Mouse (Mus musculus) fat pad, adult 2 months (tissue): ENCODE data around the gene Hes3.

Experiments
- DNase-seq: peaks from one replicate; pipeline ENCODE4 v3.0.0-alpha.2; 2011; ENCODE audit warnings: low read depth, low spot score; ENCODE audit errors: extremely low read depth

Hes3 gene

DNA sequence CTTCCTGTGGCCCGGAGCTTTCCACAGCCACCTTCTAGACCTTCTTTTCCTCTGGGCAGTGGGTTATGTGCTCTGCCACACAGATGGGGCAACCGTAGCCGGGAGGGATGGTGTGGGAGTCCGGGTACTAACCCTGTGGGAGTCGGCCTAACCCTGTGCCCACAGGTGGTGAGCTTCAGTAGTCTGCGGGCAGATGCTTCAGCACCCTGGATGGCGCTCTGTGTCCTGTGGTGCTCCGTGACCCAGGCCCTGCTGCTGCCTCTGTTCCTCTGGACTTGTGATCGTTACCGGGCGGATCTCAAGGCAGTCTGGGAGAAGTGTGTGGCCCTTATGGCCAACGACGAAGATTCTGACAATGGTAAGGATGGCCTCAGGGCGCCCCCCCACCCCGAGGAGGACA, 9.9 kb downstream of the Hes3 start:
- DNase-seq, result no peak

DNA sequence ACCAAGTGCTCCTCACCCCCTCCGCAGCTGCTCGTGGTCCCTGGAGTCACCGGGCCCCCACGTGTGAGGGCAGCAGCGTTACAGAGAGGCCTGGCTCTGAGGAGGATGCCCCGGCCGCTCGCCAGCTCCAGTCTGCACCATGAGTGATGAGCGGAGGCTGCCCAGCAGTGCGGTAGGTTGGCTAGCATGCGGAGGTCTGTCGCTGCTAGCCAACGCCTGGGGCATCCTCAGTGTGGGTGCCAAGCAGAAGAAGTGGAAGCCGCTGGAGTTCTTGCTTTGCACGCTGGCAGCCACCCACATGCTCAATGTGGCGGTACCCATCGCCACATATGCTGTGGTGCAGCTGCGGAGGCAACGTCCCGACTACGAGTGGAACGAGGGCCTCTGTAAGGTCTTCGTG, 12.5 kb downstream of the Hes3 start:
- DNase-seq, result no peak

DNA sequence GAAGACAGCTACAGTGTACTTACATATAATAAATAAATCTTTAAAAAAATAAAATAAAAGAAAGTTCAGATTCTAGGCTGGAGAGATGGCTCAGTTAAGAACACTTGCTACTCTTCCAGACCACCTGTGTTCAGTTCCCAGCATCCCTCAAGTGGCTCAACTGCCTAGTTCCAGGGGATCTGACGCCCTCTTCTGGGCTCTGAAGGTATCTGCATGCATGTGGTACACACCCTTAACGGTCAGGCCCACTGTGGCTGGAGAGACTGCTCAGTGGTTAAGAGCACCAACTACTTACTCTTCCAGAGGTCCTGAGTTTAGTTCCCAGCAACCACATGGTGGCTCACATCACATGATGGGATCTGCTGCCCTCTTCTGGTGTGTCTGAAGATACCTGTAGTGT, 13.5 kb downstream of the Hes3 start:
- no peak for DNase-seq

DNA sequence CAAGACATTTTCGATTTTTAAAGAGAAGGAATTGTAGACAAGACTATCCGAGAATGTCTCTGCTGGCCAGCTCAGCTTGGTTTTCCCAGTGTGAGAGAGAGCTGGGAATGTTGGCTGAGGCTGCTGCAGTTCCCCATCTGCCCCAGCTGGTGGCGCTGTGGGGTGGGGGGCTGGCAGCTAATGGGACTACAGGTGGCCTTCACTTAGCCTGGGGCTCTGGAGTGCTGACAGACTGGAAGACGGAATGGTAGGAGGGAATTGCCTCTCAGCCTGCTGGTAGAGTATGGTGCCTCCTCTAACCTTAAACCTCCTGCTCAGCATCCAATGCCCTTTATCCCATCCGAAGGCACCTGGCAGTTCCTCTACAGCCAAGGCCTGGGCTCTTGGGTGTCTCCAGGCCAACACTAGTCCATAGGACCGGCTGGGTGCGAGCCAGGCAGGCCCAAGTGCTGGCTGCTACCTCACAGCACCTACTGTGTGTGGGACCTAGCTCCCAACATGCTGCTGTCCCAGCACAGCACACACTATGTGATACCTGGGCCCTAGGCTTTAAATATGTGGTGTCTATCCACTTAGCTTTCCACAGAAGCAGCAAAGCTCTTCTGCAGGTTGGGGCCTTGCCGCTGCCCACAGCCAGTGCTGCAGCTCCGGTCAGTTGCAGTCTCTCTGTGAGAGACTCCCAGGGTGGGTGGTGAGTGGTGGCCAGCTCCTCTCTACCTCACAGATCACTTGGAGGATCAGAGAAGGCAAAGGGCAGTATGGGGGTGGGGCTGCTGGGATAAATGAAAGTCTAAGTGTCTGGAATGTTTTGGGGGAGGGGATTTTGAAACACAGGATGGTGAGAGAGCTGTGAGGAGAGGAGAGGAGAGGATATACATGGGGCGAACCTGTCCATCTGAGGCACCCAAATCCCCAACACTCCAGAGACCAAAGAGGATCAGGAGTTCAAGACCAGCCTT, 14.8 kb downstream of the Hes3 start:
- no peak for DNase-seq

DNA sequence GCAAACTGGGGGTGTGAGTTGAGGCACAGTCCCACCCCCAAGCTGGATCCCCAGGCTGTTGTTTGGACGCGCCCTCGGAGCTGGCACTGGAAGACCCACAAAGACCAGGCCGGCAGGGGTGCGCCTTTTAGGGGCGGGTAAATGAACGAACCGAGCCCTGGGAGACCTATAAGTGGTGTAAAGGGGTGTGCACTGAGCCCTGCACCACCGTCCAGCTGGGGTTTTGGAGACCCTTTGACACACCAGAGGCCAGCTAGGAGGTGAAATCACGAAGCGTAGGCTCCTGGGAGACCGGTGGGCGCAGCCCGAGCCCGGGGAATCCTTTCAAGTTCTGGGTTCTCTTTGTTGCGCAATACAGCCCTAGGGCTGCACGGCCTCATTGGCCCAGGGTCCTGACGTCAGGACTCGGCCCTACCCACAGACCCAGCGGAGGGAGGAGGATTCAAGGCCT, 16.8 kb downstream of the Hes3 start:
- DNase-seq, result no peak

DNA sequence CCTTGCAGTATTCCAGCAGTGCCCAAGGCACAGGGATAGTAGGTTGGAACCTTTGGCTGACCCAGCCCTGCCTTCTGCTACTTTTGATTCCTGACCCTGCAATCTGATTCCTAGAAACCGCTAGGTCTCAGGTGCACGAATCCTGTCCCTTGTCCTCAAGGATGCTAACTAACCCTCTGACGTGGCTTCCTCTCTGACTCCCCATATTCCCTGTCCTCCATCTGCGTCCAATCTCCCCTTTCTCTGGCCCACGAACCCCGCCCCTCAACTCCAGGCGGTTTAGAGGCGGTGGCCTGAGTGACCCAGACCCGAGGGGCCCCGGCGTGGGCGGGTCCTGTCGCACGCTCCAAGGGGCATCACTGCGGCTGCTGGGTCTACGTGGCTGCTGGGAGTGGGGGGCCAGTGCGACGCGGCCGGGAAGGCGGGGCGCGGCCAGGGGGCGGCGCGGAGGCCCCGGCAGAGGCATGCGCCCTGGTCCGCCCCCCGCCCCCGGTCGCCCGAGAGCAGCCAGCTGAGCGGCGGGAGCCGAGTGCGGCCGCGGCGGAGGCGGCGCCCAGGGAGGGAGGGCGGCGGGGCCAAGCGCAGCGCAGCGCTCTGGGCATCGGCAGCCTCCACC, 17.7 kb downstream of the Hes3 start, which contains the start of gene Gpr153:
Gpr153 (plus strand) TSS at position 612 of the 616 bp plus-strand sequence.
- DNase-seq, result no peak

DNA sequence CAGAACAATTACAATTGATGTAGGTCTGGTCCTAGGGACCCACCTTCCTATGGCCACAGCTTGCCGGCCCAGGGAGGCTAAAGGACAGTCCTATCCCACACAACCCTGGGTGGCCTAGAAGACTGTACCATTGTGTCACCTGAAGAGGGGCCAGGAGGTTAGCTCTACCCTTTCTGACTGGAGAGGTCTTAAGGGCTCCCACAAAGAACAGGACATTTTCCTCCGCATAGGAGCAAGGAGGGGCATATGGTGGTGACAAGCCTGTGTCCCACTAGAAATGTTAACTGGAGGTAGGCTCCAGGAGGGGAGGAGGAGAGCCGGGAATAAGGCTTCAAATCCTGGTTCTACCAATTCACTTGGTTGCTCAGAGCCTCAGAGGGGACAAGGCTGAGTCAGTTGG, 18.3 kb downstream of the Hes3 start:
- DNase-seq, result no peak

DNA sequence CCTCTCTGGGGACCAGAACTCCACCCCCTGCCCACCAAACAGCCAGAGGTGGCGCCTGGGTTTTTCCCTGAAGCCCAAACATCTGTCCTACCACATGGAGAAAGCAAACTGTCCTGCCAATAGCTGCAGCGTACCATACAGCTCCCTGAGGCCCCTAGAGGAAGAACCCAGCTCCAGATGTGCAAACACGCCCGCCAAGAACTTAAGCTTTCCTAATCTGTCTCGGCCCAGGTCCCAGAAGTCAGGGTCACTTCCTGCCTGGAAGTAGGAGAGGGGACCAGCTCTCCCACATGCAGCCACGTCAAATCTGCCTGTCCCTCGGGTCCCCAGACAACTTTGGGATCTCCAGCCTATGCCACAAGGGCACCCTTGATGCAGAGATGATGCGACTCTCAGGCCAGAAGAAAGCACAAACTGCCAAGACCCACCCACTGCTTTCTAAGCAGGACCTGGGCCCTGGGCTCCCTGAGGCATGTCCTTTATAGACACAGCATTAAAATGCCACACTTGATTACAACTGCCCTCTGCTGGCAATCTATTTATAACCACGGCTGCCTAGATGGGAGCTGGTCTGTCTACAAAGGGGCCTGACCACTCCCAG, 18.9 kb downstream of the Hes3 start:
- DNase-seq, result no peak

DNA sequence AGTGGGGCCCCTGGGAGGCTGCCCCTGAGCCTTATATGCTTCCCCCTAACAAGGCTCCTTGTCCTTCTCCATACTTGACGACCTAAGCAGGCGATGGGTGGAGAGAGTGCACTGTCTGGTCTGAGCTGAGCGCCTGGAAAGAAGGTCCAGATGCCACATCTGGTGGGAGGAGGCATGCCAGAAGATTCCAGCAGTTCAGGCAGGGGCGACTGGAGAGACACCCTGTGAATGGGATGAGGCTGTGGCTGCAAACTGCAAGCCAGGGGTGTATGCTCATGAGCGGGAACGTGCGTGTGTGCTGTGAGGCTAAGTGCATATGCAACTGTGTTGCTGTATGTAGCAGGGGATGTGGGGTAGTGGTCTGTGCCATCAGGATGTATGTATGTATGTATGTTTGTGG, 19.5 kb downstream of the Hes3 start:
- no peak for DNase-seq

DNA sequence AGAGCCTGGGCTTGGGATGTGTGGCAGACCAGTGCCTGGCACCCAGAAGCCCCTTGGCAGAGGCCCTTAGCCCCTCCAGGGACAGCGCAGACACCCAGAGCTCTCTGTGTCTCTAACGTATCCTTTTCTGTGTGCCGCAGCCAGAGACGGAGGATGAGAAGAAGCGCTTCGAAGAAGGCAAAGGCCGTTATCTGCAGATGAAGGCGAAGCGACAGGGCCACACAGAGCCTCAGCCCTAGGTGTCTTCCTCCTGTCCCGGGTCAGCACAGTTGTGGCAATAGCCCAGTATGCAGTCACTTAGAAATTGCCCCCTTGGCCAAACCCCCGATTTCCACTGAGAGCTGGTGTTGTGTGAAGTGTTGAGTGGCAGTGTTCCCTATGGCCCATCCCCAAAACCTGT, 20.1 kb downstream of the Hes3 start:
- no peak for DNase-seq

DNA sequence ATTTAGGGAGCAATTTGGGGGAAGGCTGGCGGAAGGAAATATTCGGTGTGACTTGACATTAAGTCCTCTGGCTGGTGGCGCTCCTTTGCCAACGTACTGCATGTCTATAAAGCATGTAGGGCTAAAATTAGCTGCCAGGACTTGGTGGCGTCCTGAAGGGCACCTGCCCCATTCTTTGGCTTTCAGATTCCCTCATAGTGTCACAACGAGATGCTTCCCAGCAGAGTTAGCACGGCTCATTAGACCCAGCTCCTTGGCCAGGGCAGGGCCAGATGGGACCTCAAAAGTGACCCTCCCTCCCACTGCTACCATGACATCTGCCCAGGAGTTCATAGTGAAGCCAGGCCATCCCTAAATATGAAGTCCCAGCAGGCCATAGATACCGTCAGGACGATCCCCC, 20.9 kb downstream of the Hes3 start:
- no peak for DNase-seq

DNA sequence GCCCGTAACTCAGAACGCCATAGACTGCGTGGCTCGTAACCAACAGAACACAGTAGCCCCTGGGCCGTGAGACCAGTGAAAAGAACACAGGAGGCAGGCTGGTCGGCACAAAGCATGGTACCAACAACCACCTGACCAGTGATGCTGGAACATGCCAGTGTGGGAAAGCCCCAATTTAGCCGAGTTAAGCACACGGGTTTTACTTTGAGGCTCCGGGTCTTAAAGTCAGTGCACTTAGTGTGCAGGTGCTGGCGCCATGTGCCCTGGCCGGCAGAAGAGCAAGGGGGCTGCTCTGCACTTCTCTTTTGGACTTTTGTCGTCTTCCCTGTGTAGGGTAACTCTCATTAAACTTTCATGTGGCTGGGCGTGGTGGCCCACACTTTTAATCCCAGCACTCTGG, 21.5 kb downstream of the Hes3 start:
- no peak for DNase-seq

DNA sequence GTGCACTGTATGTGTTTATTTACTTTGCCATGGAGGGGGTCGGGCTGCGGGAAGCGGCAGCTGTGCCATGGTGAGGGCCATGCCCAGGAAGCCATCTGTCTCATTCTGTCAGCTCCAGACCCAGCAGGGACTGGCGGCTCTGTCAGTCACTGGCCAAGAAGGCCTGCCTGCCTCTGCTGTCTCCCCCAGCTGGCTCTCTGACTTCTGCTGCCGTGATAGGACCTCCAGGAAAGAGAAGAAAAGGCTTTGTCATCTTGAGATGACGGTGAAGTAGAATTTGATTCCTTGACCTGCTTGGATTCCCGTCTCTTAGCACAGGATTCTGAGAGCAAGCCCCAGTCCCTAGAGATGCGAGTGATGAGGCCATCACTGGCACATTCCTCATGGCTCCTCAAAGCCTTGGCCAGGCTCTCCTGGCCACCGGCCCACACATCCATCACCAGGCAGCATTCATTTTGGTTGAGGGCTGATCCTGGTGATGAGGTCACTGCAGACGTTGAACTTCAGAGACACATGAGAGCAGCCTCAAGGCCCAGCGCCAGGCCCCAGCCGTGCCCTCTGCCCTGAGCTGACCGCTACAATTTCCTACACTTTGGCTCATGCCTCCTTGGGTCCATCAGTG, 23.6 kb downstream of the Hes3 start:
- DNase-seq, result no peak

DNA sequence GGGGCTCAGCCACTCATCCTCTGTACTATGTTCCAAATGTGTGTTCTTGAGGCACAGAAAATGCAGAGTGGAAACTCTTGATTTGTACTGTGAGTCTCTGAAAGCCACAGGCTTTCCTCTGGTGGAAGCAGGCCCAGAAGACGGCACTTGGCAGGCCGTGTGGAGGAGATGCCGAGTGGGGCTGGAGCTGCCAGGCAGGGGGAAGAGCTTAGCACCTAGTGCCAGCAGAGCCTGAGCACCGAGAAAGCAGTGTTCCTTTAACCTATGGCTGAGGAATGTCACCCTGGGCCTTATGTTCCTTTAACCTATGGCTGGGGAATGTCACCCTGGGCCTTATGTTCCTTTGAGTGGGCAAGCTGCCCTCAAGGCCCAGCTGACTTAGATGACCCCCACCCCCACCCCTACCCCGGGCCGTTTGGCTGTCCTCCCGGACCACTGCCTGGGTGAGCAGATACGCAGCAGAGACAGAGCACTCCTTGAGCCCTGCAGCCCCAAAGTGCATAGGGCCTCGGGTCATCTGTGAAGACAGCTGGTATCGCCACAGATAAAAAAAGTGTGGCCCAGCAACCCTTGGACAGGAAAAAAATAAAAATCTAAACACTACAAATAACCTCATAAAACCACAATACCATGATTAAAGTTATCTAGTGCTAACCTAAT, 25.1 kb downstream of the Hes3 start:
- no peak for DNase-seq

DNA sequence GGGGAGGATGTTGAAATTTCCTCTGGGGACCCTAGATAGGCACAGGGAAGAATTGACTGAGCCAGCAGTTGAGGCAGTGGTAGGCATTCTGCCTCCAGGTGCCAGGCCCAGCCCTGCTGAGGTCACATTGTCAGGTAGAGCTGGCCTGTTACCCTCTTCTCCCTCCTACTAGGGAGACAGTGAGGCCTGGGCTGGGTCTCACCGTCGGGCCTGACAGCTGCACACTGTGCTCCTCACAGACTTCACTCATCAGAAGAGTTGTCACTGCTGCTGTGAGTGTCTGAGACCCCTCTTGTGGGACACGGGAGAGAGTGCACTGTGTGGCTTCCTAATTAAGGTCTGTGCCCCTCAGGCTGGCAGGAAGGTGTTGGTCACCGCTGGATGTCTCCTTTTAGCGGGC, 25.7 kb downstream of the Hes3 start:
- DNase-seq, result no peak

DNA sequence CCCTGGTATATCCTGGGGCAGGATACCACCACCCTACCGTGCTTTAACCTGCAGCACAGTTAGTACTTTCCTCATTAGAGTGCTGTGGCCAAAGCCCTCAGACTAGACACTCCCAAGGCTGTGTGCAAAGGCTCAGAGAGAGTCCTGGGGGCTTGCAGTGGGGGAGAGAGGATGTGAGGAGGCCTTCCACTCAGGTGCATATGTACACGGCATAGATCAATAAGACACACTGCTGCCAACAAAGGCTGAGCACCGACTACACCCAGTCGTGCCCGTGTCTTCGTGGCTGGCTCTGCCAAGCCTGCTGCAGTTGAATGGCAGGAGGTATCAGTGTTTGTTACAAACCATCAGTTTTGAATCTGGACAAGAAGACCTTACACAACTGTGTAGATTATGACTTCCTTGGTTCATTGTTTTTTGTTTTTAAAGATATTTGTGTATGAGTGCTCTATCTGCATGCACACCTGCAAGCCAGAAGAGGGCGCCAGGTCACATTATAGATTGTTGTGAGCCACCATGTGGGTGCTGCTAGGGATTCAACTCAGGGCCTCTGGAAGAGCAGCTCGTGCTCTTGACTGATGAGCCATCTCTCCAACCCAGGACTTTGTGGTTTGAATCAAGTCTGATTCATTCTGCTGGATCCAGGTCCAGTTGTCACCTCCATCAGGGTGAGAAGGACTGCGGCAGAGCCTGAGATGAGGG, 26.4 kb downstream of the Hes3 start:
- no peak for DNase-seq

DNA sequence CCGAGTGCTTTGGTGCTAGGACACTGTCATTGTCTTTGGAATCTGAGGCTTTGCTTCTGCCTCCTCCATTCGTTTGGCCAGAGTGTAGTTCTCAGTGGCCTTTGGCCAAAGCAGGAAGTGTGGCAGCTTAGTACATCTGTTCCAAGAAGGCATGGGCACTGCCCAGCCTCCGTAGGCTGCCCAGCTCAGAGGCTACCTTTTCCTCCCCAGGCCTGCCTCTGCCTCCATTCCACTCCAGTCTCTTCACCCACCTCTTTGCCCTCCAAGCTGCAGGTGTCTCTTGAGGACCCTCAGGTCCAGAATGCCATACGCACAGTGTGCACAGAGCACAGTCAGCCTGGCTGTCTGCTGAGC, 27.3 kb downstream of the Hes3 start:
- DNase-seq, result no peak

DNA sequence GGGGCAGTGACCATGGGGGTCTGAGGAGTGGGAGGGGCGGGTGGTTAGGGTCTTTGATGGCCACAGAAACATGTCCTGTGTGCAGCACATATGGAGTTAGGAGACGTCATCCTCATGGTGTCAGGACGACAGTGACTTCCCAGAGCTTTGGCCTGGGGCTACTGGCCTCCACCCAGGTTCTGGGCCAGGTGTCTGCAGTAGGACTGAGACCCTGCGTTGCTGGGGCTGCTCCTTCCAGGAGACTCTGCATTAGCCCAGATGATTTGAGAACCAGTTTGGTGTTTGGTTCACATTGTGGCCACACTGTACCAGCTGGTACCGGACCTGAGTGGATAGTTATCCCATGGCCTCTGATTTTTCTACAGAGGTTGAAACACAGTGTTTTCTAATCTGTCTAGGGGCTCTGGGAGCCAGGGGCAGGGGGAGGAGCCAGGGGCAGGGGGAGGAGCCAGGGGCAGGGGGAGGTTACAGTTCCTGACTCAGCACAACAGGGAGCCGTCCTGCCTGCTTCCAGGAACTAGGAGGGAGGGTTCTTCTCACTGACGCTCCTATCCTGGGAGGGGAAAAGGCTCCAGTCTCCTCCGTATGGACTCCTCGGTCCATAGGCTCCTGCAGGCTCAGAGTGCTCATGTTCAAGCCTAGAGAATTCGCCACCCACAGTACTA, 27.8 kb downstream of the Hes3 start:
- DNase-seq, result no peak

DNA sequence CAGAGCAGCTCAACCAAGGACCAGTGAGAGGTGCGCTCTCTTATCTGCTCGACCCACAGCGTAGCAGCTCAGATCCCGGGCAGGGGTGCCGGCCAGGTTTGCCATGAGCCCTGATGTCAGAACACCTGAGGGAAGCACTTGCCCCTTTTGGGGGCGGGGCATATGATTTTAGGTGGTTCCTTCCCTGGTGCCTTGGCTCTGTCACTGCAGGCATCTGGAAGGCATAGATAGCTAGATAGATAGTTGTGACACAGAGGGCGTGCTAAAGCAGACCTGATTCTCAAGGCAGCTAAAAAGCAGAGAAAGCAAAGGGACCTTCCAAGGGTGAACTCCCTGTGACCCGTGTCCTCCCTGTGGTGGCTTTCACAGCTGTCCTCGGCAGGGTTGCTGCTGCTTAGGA, 28.4 kb downstream of the Hes3 start:
- DNase-seq, result no peak

DNA sequence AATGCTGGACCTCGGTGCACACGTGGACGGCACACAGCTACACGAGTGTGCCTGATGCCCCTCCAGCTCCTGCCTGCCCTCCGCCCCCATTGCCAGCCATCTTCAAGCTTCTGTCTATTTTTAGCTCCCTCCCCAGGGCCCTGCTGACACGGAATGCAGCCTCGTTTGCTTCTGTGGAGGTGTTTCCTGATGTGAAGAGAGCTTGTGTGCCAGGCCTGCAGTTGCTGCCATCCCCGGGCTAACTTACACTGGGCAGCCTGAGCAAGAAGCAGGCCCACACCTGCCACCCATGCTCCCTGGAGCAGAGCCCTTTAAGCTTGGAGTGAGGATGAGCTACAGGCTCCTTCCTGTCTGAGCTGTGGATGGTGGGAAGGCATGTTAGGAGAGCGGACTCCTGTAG, 29.3 kb downstream of the Hes3 start:
- DNase-seq, result no peak
